Mouse (Mus musculus) bone marrow, adult 2 months (tissue): ENCODE results near the gene Lama4.

Source experiments
- CTCF ChIP-seq: fragments of 200-500 bp; IDR thresholded peaks from 2 replicates; pipeline ENCODE4 v1.5.1; 2011; ENCODE audit warnings: low read length, control low read depth; ENCODE audit not compliant: control insufficient read depth, insufficient read depth
- POLR2A ChIP-seq: fragments of 200-500 bp; IDR thresholded peaks from 2 replicates; pipeline ENCODE4 v1.6.1; 2011; ENCODE audit warnings: low read depth, mild to moderate bottlenecking, control low read depth, low read length, borderline replicate concordance; ENCODE audit not compliant: control insufficient read depth

- TF ChIP-seq CTCF: no peak
- no peak for TF ChIP-seq POLR2A
These were observed 79.8 kb downstream of the Lama4 start for GRCm38 (mm10) chr10:39045111-39045510.
